Mouse (Mus musculus): ENCODE measurements around the gene Ptprcap. TPM values are rescaled to one million over a fixed set of nuclear protein-coding genes. Genes with fewer than 3 reads are reported as not detected.

Gene Ptprcap
- polyA plus RNA-seq, 1 experiment from 2014 or later = 1.1 TPM

DNA sequence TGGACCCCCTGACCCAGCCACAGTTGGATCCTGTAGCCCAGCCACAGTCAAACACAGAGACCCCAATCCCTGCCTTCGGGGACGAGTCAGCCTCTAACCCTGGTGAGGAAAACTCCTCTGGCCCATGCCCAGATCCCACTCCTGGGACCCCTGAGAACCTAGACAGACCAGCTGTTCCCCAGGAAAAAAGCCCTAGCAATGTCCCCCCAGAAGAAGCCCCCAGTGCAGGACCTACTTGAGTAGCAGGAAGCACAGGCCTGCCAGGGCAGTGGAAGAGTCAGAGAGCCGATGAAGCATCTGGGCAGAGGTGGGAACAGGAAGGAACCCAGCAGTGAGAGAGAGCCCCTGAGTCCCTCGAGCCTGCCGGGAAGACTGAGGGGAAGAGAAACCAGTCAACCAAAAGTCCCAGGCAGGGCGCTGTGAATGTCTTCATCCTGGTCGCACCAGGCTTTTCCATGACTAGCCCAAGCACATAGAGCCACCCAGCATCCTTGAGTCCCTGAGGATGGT, 9.6 kb upstream of the Ptprcap start, which contains the start of gene Cabp4:
TSS of gene Cabp4 (minus strand) at position 275 of the 510 bp plus-strand sequence.
- no peak within 1 kb of the TSS for H3K4me3 ChIP-seq
- H3K4me2 ChIP-seq (replicated peaks) = no peak within 1 kb of the TSS
- no peak for ATAC-seq (replicated peaks)
- peaks cover 9% of the 10 kb centered on the region for H3K4me1 ChIP-seq
- no peaks in the 10 kb centered on the region for H3K9me3 ChIP-seq
- 86% methylated on average over 7 of the region's 7 CpGs for WGBS
- H3K27ac ChIP-seq (replicated peaks) = no peak within 1 kb of the TSS
- no peaks in the 10 kb centered on the region for H3K36me3 ChIP-seq
- H3K9ac ChIP-seq (replicated peaks) = no peak within 1 kb of the TSS
- H3K27me3 ChIP-seq = no peaks in the 10 kb centered on the region

DNA sequence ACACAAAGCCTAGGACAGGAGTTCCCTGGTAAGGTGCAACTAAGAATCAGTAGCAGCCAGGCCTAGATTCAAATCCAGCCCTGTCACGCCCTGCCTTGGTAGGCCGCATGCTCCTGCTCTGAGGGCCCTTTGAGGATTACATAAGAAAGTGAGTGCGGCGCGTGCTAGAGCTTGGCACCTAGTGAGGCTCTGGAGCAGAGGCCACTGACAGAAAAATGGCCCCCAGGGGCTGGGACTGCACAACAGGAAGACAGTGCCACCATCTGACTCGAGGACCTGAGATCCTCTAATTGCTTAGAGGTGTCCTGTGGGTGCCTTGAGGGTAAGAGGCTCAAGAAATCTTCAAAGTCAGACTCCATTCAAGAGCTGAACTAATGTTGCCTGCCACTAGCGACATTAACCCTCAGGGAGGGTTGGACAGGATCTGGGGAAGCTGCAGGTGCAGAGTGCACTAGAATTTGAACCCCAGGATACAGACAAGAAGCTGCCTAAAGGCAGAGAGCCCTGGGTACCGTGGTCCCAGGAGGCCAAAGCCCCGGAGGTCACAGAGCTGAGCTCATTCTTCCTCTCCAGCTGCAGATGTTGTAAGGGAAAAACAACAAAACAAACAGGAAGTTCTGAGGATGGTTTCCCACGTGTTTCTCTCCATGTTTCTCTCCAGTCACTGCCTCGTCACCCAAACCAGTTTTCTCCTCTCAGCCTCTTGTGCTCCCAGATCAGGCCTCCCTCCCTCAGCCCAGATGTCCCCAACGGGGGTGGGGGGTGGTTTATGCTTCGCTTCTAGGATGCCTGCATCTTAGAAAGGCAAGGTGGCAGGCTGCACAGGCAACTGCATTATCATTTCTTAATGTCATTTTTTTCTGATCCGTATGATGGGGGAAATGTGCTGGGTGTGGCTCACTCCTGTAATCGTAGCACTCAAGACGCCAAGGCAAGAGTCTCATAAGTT, 8.6 kb upstream of the Ptprcap start:
- peaks cover 19% of the 10 kb centered on the region for H3K4me1 ChIP-seq
- H3K27ac ChIP-seq (replicated peaks) = no peak overlapping the region
- H3K9me3 ChIP-seq = no peaks in the 10 kb centered on the region
- H3K9ac ChIP-seq (replicated peaks) = no peak overlapping the region
- 86% methylated on average over 16 of the region's 16 CpGs for WGBS
- no peak overlapping the region for H3K4me3 ChIP-seq
- no peak overlapping the region for H3K4me2 ChIP-seq (replicated peaks)
- no peaks in the 10 kb centered on the region for H3K36me3 ChIP-seq
- ATAC-seq (replicated peaks) = no peak
- no peaks in the 10 kb centered on the region for H3K27me3 ChIP-seq

DNA sequence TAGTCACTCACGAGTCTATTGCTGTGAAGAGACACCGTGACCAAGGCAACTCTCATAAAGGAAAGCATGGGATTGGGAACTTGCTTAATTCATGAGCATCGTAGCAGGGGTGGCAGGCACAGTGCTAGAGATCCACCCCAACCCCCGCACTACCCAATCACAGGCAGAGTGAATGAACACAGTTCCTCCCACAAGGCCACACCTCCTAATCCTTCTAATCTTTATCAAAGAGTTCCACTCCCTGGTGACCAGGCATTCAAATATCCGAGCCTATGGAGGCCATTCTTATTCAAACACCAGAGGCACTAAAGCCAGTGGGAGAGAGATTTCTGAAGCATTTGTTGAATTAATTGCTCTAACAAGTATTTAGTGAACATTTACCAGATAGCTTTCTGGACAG, 7.5 kb upstream of the Ptprcap start:
- Histone ChIP-seq H3K9me3 (no peaks in the 10 kb centered on the region), H3K27ac (replicated peaks) (no peak overlapping the region), H3K4me1 (peaks cover 24% of the 10 kb centered on the region), H3K9ac (replicated peaks) (no peak overlapping the region), H3K4me3 (no peak overlapping the region), H3K36me3 (peaks cover 1% of the 10 kb centered on the region), H3K27me3 (no peaks in the 10 kb centered on the region), H3K4me2 (replicated peaks) (no peak overlapping the region)
- ATAC-seq (replicated peaks) = no peak
- 78% methylated on average over 5 of the region's 5 CpGs for WGBS

DNA sequence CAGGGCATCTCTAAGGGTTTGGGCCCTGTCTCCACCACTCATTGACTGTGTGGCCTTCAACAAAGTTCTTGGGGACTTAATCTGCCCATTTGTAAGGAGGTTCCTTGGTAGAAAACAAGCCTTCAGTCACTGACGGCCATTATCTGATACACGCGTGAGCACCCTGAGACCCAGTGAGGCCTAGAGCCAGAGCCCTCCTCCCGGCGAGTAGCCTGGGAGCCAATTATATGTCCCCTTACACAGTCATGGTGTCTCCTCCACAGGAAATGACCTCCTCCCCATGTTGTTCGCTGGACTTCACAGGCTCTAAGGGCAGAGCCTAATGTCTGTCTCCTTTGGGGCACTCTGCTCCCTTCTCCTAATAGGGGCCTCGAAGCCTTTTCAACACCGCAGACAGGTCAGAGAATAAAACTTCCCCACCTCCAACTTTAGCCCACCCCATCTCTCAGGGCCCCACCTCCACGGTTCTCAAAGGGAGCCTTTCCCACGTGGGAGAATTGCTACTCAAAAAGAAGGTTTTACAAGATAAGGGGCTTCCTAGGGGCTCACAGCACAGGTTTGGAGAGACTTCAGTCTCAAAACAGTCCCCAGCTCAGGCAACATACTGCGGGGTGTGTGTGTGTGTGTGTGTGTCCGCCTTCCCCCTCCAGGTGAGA, 6.9 kb upstream of the Ptprcap start:
- H3K4me1 ChIP-seq = peaks cover 24% of the 10 kb centered on the region
- no peaks in the 10 kb centered on the region for H3K9me3 ChIP-seq
- H3K4me3 ChIP-seq = no peak overlapping the region
- H3K36me3 ChIP-seq = peaks cover 6% of the 10 kb centered on the region
- no peak overlapping the region for H3K27ac ChIP-seq (replicated peaks)
- no peaks in the 10 kb centered on the region for H3K27me3 ChIP-seq
- ATAC-seq (replicated peaks) = no peak
- 67% methylated on average over 12 of the region's 12 CpGs for WGBS
- H3K4me2 ChIP-seq (replicated peaks) = no peak overlapping the region
- H3K9ac ChIP-seq (replicated peaks) = no peak overlapping the region

DNA sequence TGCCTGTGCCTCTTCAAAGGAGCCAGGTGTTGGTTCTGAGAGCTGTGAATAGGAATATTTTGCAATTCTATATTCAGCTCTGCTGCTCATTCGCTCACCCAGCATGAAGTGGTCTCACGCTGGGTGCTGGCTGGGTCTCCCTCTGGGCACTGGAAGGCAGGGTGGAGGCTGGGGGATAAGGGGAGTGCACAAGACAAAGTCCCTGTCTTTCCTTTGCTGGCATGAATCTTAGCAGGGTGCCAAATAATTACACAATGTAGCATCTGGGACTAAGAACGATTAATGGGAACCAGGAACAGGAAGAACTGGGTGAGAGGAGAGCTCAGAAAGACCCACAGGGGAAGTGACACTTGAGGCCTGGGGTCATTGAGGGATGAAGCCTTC, 6.4 kb upstream of the Ptprcap start:
- no peak for ATAC-seq (replicated peaks)
- peaks cover 24% of the 10 kb centered on the region for H3K4me1 ChIP-seq
- WGBS = 54% methylated on average over 3 of the region's 3 CpGs

DNA sequence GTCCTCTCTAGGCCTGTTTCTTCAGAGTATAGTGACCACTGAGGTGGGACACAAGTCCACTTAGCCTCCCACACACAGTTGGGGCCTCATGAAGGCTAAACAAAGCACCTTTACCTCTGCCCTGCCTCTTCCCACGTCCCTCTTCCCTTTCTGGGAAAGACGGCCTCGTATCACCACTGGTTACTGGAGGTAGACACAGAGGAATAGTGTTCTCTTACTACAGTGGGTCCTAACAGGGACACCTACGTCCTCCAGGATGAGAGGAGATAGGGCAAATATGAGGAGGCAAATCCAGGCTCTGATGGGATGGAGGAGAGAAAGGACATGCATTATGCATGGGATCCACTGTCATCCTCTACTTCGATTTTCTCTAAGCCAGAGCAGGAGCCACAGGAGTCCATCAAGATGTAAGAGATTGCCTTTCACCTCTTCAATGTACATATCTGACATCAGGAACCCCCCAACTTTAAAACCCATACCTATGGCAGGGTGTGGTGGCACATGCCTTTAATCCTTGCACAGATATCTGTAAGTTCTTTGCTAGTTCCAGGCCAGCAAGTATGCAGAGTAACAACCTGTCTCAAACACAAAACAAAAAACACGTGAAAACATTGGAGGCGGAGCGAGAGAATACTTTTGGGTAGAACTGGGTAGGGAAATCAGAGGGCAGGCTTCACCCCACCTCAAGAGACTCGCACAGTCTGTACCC, 5.5 kb upstream of the Ptprcap start:
- Histone ChIP-seq H3K9ac (replicated peaks) (peak overlapping the region; percentile 68), H3K9me3 (no peaks in the 10 kb centered on the region), H3K4me2 (replicated peaks) (peak overlapping the region; percentile 65), H3K27ac (replicated peaks) (peak overlapping the region; percentile 38), H3K4me1 (peaks cover 24% of the 10 kb centered on the region), H3K36me3 (peaks cover 6% of the 10 kb centered on the region), H3K4me3 (peak overlapping the region; percentile 70), H3K27me3 (no peaks in the 10 kb centered on the region)
- peak; percentile 26 for ATAC-seq (replicated peaks)
- 36% methylated on average over 9 of the region's 9 CpGs for WGBS

More for the DNA sequence above, 6.4 kb upstream of the Ptprcap start:
- no peak overlapping the region for H3K9ac ChIP-seq (replicated peaks)
- H3K36me3 ChIP-seq = peaks cover 6% of the 10 kb centered on the region
- H3K4me2 ChIP-seq (replicated peaks) = no peak overlapping the region
- H3K27ac ChIP-seq (replicated peaks) = 0 out of 2 replicates have a peak overlapping the region, but pooled peaks have one; percentile 38
- no peaks in the 10 kb centered on the region for H3K27me3 ChIP-seq
- no peaks in the 10 kb centered on the region for H3K9me3 ChIP-seq
- H3K4me3 ChIP-seq = no peak overlapping the region

DNA sequence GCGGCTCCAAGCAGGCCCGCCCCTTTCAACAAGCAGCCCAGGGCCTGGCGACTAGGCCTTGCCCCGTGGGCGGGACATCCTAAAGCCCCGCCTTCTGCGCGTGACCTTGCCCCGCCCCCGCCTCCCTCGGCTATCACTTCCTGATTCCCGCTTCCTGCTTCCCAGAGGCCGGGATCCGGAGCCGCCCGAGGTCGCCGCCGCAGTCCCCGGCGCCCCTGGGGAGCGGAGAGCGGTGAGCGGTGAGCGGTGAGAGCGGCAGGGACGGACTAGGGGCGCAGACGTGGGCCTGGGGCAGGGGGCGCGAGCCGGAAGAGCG, 5.0 kb upstream of the Ptprcap start, which contains the start of gene Coro1b:
TSS of gene Coro1b (plus strand) at position 129 of the 316 bp plus-strand sequence.
- Histone ChIP-seq H3K9ac (replicated peaks) (peak within 1 kb of the TSS; percentile 68), H3K4me2 (replicated peaks) (peak within 1 kb of the TSS; percentile 65), H3K4me3 (peak within 1 kb of the TSS; percentile 70), H3K4me1 (peaks cover 24% of the 10 kb centered on the region), H3K27me3 (no peaks in the 10 kb centered on the region), H3K27ac (replicated peaks) (peak within 1 kb of the TSS; percentile 53), H3K36me3 (peaks cover 6% of the 10 kb centered on the region), H3K9me3 (no peaks in the 10 kb centered on the region)
- peak; percentile 96 for ATAC-seq (replicated peaks)
- under 1% methylated on average over 29 of the region's 33 CpGs for WGBS

DNA sequence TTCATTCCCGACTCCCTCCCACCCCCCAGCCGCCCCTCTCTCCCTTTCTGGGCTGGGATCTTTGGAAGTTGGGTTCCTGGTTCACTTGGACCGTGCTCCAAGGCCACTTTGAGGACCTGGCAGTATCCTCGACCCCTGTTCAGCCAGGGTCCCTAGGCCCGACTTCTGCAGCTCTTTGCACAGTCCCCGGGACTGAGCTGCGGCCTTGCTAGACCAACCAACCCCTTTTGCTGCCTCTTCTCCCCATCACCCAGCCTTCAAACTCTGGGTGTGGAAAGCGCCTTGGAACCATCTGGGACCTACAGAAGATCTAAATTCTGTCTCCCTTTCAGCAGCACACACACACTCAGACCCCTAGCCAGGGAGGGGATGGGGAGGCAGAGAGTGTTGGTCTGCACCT, 4.6 kb upstream of the Ptprcap start:
- WGBS = 4% methylated on average over 8 of the region's 8 CpGs
- peak; percentile 15 for ATAC-seq (replicated peaks)
- no peaks in the 10 kb centered on the region for H3K9me3 ChIP-seq
- H3K36me3 ChIP-seq = peaks cover 6% of the 10 kb centered on the region
- peak overlapping the region; percentile 65 for H3K4me2 ChIP-seq (replicated peaks)
- peak overlapping the region; percentile 53 for H3K27ac ChIP-seq (replicated peaks)
- peak overlapping the region; percentile 68 for H3K9ac ChIP-seq (replicated peaks)
- H3K27me3 ChIP-seq = no peaks in the 10 kb centered on the region
- peaks cover 24% of the 10 kb centered on the region for H3K4me1 ChIP-seq
- peak overlapping the region; percentile 70 for H3K4me3 ChIP-seq

DNA sequence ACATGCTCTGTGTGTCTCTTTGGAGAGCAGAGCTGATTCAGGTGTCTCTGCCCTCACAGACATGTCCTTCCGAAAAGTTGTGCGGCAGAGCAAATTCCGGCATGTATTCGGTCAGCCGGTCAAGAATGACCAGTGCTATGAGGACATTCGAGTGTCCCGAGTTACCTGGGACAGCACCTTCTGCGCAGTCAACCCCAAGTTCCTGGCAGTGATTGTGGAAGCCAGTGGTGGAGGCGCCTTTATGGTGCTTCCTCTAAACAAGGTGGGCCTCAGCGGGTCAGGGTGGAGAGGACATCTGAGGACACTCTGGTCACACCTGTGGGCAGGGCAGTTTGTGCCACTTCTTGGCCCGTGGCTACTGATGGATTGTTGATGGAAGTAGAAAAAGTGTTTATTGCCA, 4.1 kb upstream of the Ptprcap start:
- no peak for ATAC-seq (replicated peaks)
- 90% methylated on average over 11 of the region's 11 CpGs for WGBS
- H3K36me3 ChIP-seq = peaks cover 6% of the 10 kb centered on the region
- H3K9me3 ChIP-seq = no peaks in the 10 kb centered on the region
- H3K4me3 ChIP-seq = peak overlapping the region; percentile 70
- peak overlapping the region; percentile 68; the same call in 1 of the 2 replicates for H3K9ac ChIP-seq (replicated peaks)
- peak overlapping the region; percentile 65 for H3K4me2 ChIP-seq (replicated peaks)
- H3K27me3 ChIP-seq = no peaks in the 10 kb centered on the region
- H3K27ac ChIP-seq (replicated peaks) = no peak overlapping the region
- H3K4me1 ChIP-seq = peaks cover 24% of the 10 kb centered on the region

DNA sequence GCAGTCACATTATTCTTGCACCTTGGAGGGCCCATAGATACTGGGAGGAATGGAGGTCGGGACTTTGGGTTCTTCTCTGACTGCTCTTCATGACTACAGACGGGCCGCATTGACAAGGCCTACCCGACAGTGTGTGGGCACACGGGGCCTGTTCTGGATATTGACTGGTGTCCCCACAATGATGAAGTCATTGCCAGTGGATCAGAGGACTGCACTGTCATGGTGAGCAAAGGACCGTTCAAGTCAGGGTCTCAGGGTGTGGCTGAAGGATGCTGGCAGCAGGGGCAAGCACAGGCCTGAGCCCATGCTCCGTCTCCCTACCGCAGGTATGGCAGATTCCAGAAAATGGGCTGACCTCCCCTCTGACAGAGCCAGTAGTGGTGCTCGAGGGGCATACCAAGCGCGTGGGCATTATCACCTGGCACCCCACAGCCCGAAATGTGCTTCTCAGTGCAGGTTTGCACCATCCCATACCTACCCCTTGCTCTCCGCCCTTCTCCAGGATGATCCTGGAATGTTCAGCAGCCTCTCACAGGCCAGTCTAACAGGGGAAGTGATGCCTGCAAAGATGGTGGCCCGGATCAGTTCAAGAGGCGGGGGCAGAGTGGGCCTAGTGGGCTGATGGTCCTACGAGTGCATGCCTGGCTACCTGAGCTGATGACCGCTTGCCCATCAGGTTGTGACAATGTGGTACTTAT, 3.5 kb upstream of the Ptprcap start:
- no peak overlapping the region for H3K9ac ChIP-seq (replicated peaks)
- peaks cover 6% of the 10 kb centered on the region for H3K36me3 ChIP-seq
- no peaks in the 10 kb centered on the region for H3K27me3 ChIP-seq
- ATAC-seq (replicated peaks) = no peak
- no peaks in the 10 kb centered on the region for H3K9me3 ChIP-seq
- no peak overlapping the region for H3K27ac ChIP-seq (replicated peaks)
- H3K4me2 ChIP-seq (replicated peaks) = 0 out of 2 replicates have a peak overlapping the region, but pooled peaks have one; percentile 65
- no peak overlapping the region for H3K4me3 ChIP-seq
- H3K4me1 ChIP-seq = peaks cover 24% of the 10 kb centered on the region
- WGBS = 92% methylated on average over 17 of the region's 17 CpGs

All from forebrain, embryonic 15.5 days (tissue).